Mouse (Mus musculus) frontal cortex, postnatal 14 days (tissue): ENCODE data around the gene Stk11.

ENCODE experiments used
- DNase-seq, 2 experiments: peaks; one replicate each; pipeline ENCODE4 v3.0.0; 2022; ENCODE audit warnings: low spot score in 2 of 2

The Stk11 gene

DNA sequence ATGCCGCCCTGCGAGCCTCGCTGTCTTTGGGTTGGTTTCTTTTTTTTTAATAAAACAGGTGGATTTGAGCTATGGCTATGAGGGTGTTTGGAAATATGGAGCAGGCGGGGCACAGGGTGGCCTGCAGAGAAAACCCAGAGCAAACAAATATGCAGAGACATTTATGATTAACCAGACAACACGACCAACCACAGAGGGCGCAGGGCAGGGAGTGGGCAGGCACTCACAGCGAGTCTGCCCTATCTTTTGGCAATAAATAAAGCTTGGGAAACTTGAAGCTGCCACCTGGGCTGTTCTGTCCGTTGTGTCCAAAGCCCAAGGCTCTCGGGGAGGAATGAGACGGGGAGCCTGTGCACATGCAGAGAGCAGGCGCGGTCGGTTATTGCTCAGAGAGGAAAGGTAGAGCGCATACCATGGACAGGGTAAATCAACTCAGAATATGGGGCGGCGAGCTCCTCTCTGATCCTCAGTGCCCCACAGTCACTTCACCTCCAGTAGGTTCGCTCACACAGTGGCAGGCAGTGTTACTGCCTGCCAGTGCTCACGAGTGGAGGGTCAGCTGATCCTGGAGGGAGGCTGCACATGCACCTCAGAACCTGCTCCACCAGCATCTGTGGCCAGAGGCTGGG lies 14.9 kb downstream of the Stk11 start:
- DNase-seq, result peak in 1 of 2 experiments; percentile 14

DNA sequence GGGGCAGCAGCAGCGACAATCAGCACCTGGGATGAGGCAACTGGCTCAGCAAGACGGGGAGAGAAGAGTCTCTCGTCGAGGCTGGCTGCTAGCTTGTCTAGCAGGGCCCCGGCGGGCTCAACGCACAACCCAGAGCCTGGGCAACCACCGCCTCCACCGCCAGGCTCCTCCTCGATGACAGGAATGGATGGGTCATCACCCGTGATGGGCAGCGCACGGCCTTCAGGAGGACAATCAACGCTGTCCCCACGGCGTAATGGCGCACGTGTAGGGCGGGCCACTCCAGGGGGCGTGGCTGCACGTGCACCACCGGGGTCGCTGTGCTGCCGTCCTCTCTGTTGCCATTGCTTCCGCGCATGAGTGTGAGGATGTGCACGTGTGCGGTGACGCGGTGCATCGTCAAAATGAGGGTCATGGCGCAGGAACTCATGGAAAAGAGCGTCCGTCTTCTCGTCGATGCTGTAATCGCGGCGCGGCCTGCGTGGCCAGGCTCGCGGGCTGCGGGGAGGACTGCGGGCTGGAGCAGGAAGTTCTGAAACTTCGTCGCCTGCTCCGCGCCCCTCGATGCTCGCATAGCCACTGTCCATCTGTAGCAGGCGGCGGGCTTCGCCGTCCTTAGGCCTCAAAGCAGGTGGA lies 15.8 kb downstream of the Stk11 start:
- DNase-seq, result peak in 1 of 2 experiments; percentile 66

DNA sequence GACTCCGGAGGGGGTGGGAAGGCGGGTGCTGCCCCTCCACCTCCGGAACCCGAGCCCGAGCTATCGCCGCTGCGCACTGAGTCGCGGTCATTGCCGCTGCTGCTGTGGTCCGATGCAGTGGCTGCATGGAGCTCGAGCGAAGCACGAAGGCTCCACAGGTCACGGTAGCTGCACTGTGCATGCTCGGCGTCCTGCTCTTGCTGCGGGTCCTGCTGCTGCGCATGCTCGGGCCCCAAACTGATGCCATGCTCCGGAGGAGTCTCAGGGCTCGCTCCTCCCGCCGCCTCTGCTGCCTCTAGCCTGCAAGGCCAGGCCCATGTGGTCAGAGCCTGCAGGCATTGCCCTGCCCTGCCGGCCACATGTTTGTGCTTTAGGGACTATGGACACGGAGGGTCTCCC lies 16.3 kb downstream of the Stk11 start:
- DNase-seq, result no peak

DNA sequence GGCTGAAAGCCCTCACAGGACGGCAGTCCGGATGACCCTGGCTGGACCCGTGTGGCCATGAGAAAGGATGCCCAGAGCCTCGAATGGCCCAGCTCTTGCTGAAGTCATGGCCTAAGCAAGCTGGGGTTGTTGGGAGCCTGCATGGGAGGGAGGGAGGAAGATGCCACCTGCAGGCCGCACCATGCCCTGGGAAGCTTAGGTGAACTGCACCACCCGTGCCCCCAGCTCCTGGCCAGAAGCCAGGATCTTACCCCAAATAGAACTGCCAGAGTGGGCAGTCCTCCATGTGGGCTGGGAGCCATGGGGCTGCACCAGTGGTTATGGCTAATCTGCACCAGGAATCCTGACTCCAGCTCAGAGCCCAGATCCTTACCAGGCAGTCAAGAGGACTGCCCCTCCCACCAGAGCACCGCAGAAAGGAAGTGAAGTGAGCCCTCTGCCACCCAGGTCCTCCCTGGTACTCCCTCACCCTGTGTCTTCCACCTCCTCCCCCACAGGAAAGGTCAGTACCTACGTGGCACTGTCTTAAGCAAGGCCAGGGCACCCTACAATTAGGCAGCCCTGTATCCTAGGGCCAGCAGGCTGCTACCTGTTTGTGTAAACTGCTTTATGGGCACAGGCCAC lies 17.7 kb downstream of the Stk11 start:
- DNase-seq, result no peak

DNA sequence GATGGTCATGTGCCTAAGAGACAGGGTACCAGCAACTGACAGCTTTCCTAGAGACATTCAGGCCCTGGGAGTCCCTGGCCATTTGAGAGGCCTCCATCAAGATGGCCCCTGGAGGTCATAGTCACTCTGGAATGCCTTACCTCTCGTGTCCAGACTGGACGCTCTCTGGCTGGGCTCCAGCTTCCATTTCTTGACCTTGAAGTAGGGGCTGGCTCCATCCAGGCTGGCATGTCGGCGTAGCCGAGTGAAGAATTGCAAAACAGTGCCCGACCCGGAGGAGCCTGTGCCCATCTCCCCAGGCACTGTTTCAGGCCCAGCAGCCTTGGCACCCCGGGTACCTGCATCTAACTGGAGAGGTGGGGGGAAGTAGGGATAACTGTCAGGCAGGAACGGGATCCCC lies 18.8 kb downstream of the Stk11 start:
- no peak for DNase-seq

DNA sequence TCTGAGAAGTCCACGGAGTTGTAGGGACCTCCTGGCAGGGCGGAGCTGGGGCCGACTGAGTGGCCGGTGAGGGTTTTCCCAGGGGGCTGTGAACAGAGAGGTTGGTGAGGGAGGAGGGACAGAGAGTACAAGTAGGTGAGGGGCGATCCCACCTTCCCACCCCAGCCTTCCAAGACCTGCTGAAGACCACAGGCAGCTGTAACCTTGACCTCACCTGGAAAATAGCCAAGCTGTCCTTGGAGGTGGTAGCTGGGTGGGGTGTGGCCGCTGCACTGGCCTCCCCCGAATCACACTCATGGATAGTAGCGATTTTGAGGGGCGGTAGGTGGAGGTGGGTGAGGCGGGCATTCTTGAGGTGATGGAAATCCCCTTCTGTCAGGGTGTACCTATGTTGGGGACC lies 19.6 kb downstream of the Stk11 start:
- DNase-seq, result no peak

DNA sequence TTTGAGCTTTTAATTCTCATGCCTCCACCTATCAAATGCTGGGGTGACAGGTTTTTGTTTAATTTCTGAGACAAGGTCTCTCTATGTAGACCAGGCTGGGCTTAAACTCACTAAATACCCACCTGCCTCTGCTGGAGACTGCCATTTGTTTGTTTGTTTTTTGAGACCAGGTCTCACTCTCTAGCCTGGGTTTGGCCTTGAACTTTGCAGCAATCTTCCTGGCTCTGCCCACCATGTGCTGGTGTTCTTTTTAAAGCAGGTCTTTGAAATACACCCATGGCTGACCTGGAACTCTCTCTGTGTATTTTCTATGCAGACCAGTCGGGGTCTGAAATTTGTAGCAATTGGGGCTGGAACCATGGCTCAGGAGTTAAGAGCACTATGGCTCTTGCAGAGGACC lies 20.0 kb downstream of the Stk11 start:
- DNase-seq, result no peak

DNA sequence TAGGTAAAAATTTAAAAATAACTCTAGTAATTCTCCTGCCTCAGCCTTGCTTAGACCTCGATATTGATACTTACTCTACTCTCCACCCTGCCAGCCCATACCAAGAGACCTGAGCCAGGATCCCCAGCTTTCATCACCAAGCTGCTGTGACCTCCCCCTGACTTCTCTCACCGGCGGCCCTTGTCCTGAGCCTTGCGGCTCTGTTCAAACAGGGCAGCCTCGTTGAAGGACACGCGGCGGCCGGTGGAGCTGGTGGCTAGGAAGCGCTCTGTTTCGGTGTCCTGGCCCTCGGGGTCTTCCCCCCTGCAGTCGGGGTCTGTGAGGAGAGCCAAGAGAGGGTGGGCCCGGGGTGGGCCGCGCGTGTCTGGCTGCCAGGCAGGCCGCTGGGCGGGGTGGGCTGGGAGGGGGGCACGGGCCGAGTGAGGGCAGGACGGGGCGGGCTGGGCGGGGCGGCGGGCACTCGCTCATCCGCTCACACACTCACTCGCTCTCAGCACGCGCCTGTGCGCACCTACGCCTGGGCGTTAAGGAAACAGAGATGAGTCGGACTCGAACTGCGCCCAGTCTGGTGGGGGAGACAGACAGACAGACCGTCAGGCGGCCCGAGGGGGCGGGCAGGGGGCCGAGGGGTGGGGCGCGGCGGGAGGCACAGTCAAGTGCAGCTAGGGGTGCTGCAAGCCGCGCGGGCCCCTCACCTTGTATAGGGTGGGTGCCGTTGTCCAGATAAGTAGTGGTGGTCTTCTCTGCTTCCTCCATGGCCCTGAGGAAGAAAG lies 20.8 kb downstream of the Stk11 start:
- DNase-seq, result no peak

DNA sequence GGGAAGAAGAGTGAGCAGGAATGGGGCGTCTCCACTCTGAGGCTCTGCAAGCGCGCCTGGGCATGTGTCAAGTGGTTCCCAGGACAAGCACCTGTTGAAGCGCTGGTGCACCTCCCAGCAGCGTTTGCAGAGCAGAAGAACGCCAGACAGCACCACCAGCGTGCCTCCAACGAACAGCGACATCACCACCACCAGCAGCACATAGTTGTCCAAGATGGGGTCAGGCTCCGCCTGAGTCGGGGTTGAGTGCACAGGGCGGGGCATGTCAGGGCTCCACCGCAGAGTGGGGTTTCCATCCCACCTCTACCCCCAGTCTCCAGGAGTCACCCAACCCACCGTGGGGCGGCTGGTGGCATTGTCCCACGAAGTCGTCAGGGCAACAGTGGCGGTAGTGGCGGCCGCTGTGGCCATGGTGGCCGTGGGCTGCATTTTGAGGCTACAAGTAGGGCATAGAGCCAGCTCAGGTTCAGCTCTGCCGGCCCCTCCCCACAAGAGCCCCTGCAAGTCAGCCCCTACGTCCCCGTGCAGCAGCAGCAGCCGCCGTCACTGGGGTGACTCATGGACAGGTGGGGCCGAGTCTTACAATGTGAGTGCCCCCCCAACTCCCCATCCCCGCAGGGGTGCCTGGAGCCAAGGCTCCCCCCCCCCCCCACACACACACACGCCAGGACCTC lies 21.5 kb downstream of the Stk11 start:
- DNase-seq, result no peak

DNA sequence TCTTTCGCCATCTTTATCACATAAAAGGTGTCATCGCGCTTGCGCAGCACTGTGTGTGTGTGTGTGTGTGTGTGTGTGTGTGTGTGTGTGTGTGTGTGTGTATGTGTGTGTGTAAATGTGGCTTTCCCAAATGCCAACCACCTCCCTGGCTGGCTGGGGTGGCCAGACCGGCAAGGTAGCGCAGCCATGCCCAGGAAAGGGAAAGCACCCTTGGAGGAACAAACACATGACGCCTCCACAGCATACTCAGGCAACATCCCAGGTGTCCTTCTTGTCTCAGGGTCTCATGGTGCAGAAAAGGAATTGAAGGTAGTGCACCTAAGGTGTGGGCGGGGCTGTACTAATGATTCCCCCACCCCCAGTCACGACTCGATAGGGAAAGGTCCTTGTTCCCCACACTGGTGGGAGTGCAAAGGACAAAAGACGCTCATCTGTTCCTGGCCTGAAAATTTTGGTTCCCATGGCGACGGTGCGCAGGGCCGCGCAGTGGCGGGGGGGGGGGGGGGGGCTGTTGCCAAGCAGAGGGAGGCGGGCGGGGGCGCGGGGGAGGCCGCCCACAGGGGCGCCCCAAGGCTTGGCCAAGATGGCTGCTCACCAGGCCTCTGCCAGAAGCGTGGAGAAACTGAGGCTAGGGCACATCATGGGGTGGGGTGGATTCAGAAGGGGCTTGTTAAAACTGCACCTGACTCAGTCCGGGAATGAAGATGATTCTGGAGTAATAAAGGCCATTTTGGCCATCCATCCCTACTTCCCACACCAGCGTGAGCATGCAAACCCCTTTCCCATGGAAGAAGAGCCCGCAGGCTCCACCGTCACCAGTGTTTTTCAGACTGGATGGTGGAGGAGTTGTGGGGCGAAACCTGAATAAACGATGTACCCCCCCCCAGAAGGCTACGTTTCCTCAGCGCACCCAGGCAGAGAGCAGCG lies 22.3 kb downstream of the Stk11 start:
- no peak for DNase-seq

DNA sequence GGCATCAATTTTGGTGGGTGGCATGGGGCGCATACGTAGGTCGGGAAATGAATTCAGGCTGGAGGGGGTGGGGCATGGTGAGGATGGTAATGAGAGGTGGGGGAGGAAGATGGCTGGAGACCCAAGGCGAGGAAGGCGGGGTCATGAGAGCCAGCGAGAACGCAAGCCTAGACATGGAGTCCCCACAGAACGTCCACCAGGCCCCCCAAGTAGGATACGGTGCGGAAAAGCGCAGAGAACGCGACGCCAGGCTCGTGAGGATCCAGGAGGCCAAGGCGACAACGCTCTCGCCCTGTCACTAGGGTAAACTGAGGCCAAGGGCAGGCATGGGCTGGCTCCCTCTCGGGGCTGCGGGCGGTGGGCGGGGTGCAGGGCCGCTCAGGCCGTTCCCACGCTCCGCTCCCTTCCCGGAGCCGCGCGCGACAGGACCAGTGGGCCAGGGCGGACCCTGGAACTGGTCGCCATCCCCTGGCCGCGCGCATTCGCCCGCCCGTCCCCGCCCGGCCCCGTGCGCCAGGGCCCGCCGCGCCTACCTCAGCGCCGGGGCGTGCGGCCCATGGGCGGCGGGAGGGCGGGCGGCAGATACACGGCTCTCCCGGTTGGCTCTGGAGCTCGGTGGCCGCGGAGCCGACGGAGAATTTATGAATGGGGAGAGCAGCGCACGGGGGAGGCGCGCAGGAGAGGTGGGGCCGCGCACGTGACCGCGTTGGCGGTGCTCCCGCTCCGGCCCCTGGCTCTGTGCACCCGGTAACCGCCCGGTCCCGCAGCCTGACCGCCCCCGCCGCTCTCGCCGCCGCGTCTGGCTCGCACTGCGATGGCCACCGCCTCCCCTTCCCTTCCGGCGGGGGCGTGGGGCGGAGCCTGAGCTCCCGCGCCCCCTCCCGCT lies 23.2 kb downstream of the Stk11 start, which contains the start of gene Atp5d:
Gene Atp5d, plus strand, starts transcription at position 80 of the 886 bp plus-strand sequence.
- DNase-seq, result peak in 1 of 2 experiments; percentile 58

DNA sequence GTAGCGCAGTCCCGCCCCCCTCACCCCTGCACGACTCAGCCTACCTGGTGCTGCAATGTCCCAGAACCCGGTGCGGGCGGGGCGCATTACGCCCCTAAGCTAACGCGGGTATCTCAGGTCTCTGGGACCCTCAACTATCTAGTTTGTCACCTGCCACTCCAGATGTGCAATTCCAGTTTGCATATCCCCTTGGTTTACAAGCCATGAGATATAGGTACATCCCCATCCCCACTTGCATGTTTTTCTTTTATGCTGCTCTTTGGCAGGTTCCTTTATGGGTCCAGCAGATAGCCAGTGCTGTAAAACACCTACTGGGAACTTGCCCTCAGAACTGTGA lies 23.8 kb downstream of the Stk11 start:
- no peak for DNase-seq

DNA sequence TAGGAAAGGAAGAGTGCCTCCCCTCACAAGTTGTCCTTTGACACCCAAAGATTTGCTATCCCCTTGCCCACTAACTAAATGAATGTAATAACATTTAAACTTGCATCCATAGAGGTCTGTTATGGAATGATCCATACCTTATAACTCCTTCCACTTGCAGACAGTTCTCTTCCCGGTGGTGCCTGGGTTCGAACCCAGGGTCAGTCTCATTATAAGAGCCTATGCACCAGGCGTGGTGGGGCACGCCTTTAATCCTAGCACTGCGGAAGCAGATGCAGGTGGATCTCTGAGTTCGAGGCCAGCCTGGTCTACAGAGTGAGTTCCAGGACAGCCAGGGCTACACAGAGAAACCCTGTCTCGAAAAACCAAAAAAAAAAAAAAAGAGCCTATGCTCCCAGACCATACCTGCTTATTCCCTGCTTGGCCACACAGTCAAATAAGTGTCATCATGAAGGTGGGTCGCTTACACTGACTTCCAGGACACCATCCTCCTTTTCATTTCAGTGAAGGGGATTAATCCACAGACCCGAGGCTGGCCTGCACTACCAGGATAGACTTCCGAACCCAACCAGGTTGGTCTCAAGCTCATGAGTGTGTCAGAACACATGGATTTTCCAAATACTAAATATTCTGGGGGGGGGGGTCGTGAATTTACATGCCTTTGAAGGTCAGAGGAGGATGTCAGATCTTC lies 24.5 kb downstream of the Stk11 start:
- DNase-seq, result no peak

DNA sequence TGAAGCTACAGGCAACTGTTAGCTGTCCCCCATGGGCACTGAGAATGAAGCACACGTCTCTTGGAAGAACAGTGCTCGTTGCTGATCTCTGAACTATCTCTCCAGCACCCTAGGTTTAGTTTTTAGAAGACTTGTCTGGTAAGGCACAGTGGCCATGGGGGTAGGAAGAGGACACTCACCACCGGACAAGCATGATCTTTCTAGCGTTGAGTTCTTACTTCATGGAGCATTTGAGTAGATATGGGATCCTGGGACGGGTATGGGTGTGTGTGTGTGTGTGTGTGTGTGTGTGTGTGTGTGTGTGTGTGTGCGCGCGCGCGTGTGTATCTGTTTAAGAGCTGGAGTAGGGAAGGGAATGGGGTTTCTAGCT lies 25.0 kb downstream of the Stk11 start, which contains the start of gene Cbarp:
Gene Cbarp, minus strand, starts transcription at position 170 of the 370 bp plus-strand sequence.
- no peak for DNase-seq

DNA sequence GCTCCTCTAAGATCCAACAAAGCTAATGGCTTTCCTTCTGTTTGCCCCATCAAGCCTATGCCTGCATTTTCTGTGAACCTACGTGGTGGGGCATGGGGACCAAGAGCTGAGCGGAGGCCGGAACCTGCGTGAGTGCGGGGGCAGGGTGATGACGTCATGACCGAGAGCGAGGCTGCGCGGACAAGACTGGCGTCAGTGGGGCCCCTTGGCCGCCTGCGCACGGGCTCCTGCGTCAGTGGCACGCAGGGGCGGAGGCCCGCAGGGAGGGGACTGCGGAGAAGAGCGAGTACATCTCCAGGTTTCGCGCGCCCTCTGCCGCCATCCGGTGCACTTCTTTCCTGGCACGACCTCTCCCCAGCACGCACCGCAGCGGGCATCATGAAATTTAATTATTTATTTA lies 25.6 kb downstream of the Stk11 start:
- DNase-seq, result peak; percentile 94 to 95

DNA sequence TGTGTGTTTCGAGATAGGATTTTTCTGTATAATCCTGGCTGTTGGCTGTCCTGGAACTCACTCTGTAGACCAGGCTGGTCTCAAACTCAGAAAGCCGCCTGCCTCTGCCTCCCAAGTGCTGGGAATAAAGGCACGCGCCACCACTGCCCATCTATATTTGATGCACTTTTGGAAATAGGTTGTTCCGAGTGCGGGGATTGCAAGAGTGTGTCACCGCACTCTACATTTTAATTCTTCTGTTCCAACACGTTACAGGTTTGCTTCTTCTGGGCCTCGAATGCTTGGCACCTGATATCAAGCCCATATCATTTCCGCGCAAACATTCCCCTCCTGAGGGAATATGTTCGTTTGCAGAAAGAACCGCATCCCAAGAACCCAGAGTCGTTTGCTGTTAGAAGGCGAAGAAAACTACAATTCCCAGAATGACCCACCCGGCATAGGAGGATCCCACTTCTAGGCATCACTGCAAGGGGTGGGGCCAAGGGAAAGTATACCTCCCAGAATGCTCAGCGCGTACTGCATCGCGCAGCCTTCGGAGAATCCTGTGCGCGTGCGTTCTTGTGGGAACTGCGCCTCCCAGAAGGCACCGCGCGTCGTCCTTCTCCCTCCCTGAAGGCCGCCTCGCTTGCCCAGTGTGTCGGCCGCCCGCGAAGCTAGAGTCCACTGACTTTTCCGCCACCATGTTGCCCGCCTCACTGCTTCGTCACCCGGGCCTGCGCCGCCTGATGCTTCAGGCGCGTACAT lies 26.4 kb downstream of the Stk11 start:
- peak; percentile 89 to 90 for DNase-seq

DNA sequence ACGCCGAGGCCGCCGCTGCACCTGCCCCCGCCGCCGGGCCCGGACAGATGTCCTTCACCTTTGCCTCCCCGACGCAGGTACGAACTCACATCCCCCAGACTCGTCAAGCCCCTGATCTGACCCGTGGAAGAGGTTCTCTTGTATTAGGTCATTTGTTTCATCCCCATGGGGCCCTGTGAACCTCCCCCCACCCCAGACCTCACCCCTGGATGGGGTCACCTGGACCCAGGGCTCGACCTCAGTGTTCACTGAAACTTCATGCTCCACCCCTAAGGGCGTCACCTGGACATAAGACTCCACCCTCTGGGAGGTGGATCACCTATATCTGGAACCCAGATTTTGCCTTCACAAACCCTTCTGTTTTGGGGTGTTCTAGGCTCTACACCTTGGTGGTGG lies 26.9 kb downstream of the Stk11 start:
- no peak for DNase-seq

DNA sequence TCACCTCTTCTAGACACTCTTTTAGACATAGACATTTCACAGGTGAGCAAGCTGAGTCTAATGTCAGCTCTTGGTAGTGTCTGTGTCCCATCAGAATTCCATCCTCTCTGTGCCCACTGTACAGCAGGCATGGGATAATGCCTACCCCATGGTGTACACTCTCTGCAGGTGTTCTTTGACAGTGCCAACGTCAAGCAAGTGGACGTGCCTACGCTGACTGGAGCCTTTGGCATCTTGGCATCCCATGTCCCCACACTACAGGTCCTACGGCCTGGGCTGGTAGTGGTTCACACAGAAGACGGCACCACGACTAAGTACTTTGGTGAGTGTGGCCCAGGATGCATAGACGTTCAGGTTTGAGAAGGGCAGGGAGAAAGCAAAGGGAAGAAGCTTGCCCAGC lies 28.1 kb downstream of the Stk11 start:
- DNase-seq, result no peak

DNA sequence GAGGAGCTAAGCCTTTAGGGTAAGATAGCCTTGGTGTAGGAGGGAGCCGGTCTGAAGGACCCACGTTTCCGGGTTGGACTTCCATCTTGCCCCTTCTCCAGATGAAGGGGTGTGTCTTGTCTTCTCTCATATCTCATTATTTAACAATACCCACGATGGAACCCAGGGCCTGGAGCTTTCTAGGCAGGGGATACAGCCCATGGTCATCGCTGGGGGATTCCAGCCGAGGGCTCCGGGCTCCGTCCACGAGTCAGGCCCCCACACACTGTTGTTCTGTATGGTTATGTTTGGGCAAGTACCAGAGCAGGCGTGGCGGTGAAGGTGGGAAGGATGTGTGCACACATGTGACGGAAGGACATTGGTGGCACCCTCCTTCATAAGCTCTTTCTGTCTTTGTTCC lies 28.6 kb downstream of the Stk11 start:
- no peak for DNase-seq
